Mouse (Mus musculus) bone marrow macrophage, adult 2 months (primary cell): Measurements from ENCODE around the gene Gm45062. TPM values are rescaled to one million over a fixed set of nuclear protein-coding genes. Genes with fewer than 3 reads are reported as not detected.
A peak's percentile ranks its signal among the peaks of the same experiment; 100 is the strongest.

Source experiments
- H3K27ac ChIP-seq: 2 replicates; pipeline ENCODE4 v1.5.1; 2012; ENCODE audit warnings: low read depth, low read length; ENCODE audit not compliant: insufficient read depth
- H3K4me1 ChIP-seq: 2 replicates; pipeline ENCODE4 v1.6.1; 2012; ENCODE audit warnings: low read length; ENCODE audit not compliant: control insufficient read depth, insufficient read depth
- H3K4me3 ChIP-seq: 2 replicates; pipeline ENCODE4 v1.5.1; 2012; ENCODE audit warnings: mild to moderate bottlenecking, low read length, moderate library complexity; ENCODE audit not compliant: insufficient read depth
- CTCF ChIP-seq: IDR thresholded peaks from 2 replicates; pipeline ENCODE4 v1.5.1; 2012; ENCODE audit warnings: low read depth, mild to moderate bottlenecking, low read length, moderate library complexity
- POLR2A ChIP-seq: IDR thresholded peaks from 2 replicates; pipeline ENCODE4 v1.6.1; 2012; ENCODE audit warnings: mild to moderate bottlenecking, low read depth, low read length, borderline replicate concordance
- polyA plus RNA-seq: library from polyadenylated mRNA; stranded (reverse); fragments of >200 nt; gene quantifications from 2 replicates; pipeline ENCODE4 v1.2.4, GENCODE M21; 2012; ENCODE audit not compliant: missing spikeins, insufficient read depth, insufficient read length

The Gm45062 gene
- polyA plus RNA-seq, 1 experiment, result 2.5 TPM

DNA sequence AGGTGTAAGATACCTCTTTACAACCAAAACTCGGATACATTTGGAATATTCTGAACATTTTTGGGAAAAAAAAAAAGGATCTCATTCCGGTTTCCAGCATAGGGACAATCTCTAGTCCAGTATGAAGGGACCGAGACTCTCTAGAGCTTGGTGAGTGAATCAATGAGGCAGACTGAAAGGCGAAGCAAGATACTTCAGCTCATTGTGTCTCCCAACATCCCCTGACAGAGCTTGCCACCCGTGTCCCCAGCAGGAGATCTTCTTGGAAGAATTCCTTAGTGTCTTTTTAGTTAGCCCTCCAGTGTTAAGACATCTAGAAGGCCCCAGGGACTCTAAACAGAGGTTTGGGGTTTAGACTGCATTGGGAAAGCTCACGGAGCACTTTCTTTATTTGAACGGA lies 230.0 kb downstream of the Gm45062 start:
- no peak for TF ChIP-seq CTCF
- no peak for TF ChIP-seq POLR2A
- H3K4me1 ChIP-seq, result peaks cover under 1% of the 10 kb centered on the region
- no peak overlapping the region for H3K4me3 ChIP-seq
- no peak overlapping the region for H3K27ac ChIP-seq

DNA sequence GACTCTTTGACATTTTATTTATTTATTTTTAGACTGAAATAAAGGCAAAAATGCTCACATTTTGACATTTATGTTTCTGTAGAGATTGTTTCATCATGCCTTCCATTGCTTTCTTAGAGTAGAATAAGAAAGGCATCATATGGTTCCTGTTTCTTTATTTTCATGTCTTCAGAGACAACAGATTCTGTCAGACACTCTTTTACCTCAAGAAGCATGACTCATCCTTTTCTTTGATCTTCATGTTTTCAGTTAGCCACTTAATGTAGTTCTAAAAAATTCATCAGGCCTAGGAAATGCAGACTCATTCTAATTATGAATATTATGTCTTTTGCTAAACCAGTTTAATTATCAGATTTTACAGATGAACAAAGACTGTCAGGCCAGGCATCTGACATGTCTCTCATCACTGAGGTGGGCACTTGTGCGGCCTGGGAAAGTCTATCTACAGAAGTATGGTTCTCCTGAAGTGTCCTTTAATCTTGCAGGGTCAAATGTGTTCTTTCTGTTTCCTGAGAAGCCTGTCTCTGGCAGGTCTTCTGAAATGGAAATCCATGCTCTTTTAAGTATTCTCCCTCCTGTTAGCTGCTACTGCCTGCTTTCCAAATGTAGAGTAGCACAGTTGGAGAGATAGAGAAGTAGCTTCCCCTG lies 230.8 kb downstream of the Gm45062 start:
- H3K4me1 ChIP-seq, result peaks cover 6% of the 10 kb centered on the region
- H3K27ac ChIP-seq, result no peak overlapping the region
- no peak overlapping the region for H3K4me3 ChIP-seq
- TF ChIP-seq CTCF (no peak), POLR2A (no peak)

DNA sequence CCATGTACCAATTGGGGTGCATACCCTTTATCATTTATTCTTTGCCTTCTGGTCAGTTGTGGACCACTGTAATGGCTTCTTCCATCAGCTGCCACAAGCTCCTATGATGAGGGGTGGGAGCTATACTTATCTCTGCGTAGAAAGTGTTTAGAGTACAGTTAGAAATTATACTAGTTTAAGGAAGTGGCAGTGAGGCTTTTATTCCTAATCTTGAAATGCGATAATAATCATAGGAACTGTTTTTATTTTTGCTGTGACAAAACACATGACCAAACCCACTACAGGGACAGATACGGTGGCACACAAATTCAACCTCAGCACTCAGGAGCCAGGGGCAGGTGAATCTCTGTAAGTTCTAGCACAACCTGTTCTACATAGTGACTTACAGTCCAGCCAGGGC lies 233.0 kb downstream of the Gm45062 start:
- Histone ChIP-seq H3K27ac (no peak overlapping the region), H3K4me3 (no peak overlapping the region), H3K4me1 (peaks cover 11% of the 10 kb centered on the region)
- no peak for TF ChIP-seq POLR2A
- no peak for TF ChIP-seq CTCF

DNA sequence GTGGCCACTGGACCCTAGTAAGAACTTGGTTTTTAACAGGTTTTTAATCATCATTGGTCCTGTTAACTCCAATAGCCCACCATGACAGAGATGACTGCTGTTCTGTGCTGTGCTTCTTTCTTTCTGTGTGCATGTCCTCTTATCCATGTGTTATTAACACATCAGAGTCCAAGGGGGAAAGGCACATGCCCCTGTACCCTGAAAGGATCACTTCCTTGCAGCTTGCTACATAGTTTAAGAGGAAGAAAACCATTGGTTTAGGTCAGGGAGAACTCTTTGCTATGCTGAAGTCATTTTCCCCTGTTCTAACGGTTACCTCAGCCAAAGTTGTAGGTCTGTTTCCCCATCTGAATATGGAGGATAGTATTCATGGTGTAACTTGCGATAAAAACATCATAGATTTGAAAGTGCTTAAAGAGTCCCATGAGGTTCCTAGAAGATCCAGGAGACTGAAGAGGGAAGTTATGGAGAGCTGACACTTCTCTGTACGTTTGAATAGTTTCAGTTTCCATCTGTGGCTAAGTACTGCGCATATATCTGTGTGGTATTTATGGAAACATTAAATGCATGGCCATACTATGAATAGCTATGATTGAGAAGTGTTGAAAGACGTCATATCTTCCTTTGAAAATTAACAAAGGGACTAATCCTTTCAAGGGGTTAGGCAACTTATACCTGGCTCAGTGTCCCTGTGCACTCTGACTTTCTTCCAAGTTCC lies 236.0 kb downstream of the Gm45062 start:
- TF ChIP-seq POLR2A, result no peak
- no peak for TF ChIP-seq CTCF
- peak overlapping the region; percentile 25 for H3K27ac ChIP-seq

DNA sequence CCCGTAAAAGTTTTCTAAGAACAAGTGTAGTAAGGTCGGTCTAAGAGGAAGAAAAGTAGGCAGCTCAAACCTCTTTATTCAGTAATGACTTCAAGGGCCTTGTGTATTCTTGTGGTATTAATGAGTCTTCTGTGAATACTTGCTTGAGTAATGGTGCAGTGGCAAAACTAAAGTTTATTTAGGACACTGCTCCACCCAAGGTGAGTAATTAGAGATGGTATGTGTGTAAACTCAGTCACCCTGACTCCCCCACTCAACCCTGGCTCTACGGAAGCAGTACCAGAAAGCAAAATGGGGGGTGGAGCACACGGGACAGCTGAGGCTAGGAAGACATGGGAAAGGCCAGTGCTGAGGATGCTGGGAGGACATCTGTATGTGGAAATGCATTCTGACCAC lies 236.6 kb downstream of the Gm45062 start:
- Histone ChIP-seq H3K4me3 (no peak overlapping the region; the same call in 1 of the 2 replicates), H3K27ac (peak overlapping the region; percentile 25), H3K4me1 (peaks cover 11% of the 10 kb centered on the region)
- TF ChIP-seq CTCF (no peak), POLR2A (no peak)

More for the DNA sequence above, 236.0 kb downstream of the Gm45062 start:
- H3K4me1 ChIP-seq, result peaks cover 11% of the 10 kb centered on the region
- peak overlapping the region; percentile 4 for H3K4me3 ChIP-seq

DNA sequence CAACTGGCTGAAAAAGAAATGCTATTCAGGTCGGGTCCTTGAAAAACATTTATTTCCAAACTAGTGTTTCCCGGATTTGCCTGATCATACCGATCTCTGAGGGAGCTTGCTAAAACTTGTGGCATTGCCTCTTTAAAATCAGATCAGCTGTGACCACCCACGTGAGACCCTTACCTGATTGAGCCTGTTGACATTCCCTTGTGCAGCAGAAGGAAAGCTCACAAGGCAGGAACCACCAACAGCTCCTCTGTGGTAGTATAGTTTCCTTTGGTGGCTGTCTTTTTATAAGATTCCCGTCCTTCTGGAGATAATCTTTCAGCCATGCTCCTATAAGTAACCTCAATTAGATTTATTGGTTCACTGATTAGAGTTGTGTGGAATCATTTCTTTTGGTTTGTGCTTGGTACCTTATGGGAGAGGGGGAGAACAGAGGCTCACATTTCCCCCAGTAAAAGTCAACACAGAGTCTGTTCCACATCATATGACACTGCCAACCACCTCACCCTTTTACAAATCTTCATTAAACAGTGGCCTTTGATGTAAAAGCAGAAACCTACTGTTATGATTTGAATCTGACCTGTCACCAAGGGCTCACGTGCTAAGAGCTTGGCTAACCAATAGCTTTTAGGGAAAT lies 238.1 kb downstream of the Gm45062 start:
- Histone ChIP-seq H3K4me3 (no peak overlapping the region), H3K4me1 (peaks cover 11% of the 10 kb centered on the region), H3K27ac (no peak overlapping the region)
- TF ChIP-seq POLR2A, result no peak
- TF ChIP-seq CTCF, result no peak

DNA sequence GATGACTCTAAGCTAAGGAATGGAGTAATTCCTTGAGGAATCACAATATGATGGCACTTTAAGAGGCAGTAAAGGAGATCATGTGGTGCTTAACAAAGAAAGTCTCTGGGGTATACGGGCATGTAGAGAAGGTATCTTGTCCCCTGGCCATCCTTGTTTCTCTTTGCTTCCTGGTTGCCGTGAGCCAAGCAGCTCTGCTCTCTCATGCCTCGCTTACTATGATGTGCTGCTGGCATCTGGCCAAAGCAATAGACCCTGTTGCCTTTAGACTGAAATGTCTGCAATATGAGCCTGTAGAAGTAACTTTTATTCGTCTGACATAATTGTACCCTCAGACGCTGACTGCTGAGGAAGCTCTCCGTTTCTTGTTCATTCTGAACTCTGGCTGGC lies 238.6 kb downstream of the Gm45062 start:
- Histone ChIP-seq H3K4me3 (no peak overlapping the region), H3K4me1 (peaks cover 11% of the 10 kb centered on the region), H3K27ac (no peak overlapping the region)
- TF ChIP-seq POLR2A, result no peak

DNA sequence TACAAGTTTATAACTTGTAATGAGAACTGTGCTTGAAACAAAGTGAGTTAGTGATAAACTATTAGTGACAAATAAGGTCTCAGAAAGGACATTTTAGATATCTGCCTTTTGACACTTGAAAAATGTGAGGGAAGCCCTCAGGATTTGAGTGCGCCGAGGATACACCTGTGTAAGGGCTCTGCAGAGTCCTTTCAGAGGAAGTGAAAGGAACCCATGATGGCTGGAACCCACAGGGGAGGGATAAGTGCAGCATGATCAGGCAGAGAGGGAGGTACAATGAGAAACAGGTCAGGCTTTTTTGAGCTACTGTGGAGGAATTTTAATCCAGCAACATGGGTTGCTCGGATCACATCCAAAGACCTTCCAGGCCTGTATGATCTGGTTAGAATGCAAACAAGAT lies 239.7 kb downstream of the Gm45062 start:
- no peak for TF ChIP-seq POLR2A
- TF ChIP-seq CTCF, result no peak
- Histone ChIP-seq H3K4me1 (peaks cover 11% of the 10 kb centered on the region), H3K4me3 (no peak overlapping the region), H3K27ac (no peak overlapping the region)

DNA sequence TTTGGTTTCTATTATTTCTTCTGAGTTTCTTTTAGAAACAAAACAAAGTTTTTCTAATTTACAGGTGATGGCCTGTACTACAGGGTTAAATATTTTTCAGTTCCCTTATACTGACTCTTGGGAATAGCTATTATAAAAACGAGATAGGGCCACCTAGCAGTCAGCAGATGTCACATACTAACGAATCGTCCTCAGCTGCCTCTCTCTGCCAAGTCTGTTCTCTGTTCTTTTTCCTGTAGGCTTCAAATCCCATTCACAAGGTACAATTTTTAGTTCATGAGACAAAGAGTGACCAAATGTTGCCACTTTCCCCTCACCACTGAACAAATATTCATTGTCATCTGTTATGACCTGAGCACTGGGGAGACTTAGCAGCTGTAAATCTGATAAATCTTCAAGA lies 244.7 kb downstream of the Gm45062 start:
- Histone ChIP-seq H3K4me3 (no peak overlapping the region), H3K27ac (no peak overlapping the region), H3K4me1 (peaks cover 5% of the 10 kb centered on the region)
- no peak for TF ChIP-seq CTCF
- TF ChIP-seq POLR2A, result no peak

DNA sequence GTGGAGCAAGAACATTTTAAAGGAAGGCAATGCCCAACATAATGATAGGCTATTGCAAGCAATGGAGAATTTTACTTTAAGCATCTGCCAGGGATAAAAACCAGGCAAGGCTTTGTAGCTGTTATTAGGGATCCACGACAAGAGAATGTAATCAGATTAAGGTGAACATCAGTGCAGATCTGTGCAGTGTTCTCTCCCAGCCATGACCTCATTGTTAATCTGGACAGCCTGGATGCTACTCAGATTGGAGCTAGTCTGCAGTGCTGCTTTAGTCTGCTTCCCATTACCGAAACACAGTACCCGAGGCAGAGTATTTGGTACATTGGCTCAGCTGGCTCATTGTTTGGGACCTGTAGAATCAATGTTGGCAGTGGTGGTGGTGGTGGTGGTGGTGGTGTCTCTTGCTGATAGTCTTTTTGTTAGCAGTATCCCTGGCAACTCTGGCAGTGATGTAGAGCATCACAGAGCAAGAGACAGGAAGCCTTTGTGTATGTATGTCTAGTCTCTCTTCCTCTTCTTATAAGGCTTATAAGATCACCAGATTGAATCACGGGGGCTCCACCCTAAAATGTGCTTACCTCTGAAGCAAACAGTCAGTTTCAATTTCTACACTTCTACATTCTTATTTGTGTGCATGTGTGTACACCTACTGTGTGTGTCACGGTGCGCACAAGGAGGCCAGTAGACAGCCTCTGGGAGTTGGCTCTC lies 245.4 kb downstream of the Gm45062 start:
- TF ChIP-seq POLR2A, result no peak
- no peak for TF ChIP-seq CTCF
- H3K4me3 ChIP-seq, result no peak overlapping the region
- no peak overlapping the region for H3K27ac ChIP-seq
- H3K4me1 ChIP-seq, result peaks cover 5% of the 10 kb centered on the region
